Mouse (Mus musculus) forebrain, embryonic 16.5 days (tissue): ENCODE results near the gene Nipa1. TPM values are rescaled to one million over a fixed set of nuclear protein-coding genes. Genes with fewer than 3 reads are reported as not detected.

Experiments used
- ATAC-seq: fragments of 200-750 bp; cut with Nextera tagmentation; 2 replicates; pipeline ENCODE4 v1.8.0; 2017; ENCODE audit warnings: mild to moderate bottlenecking, moderate library complexity
- H3K27ac ChIP-seq: fragments of 300-500 bp; sonication (generic); 2 replicates; pipeline ENCODE4 v1.5.1; 2014; ENCODE audit warnings: low read length, control low read depth
- H3K27me3 ChIP-seq: fragments of 300-500 bp; sonication (generic); replicated peaks from 2 replicates; pipeline ENCODE4 v1.6.1; 2014; ENCODE audit warnings: low read length; ENCODE audit not compliant: control insufficient read depth, insufficient read depth
- H3K36me3 ChIP-seq: fragments of 300-500 bp; sonication (generic); 2 replicates; pipeline ENCODE4 v1.6.1; 2014; ENCODE audit not compliant: control insufficient read depth, insufficient read depth
- H3K4me1 ChIP-seq: fragments of 300-500 bp; sonication (generic); replicated peaks from 2 replicates; pipeline ENCODE4 v1.6.1; 2014; ENCODE audit warnings: low read length; ENCODE audit not compliant: control insufficient read depth, insufficient read depth
- H3K4me2 ChIP-seq: fragments of 300-500 bp; sonication (generic); 2 replicates; pipeline ENCODE4 v1.6.1; 2014; ENCODE audit warnings: mild to moderate bottlenecking, low read length, control low read depth
- H3K4me3 ChIP-seq: fragments of 300-500 bp; sonication (generic); replicated peaks from 2 replicates; pipeline ENCODE4 v1.5.1; 2014; ENCODE audit warnings: mild to moderate bottlenecking, low read length, control low read depth
- H3K9ac ChIP-seq: fragments of 300-500 bp; sonication (generic); replicated peaks from 2 replicates; pipeline ENCODE4 v1.6.1; 2014; ENCODE audit warnings: low read depth, low read length, control low read depth
- H3K9me3 ChIP-seq: fragments of 300-500 bp; sonication (generic); 2 replicates; pipeline ENCODE4 v1.6.1; 2016; ENCODE audit warnings: low read length; ENCODE audit not compliant: control insufficient read depth
- WGBS: fragments of 180-500 bp; shearing (Covaris S2); extraction: QIAGEN DNeasy Blood & Tissue Kit; methylation state at CpG from one replicate; pipeline ENCODE4 v1.1.7; 2014; 5-methylcytosine and 5-hydroxymethylcytosine counted together
- polyA plus RNA-seq: library from polyadenylated mRNA; unstranded; fragments of >200 nt; fragmentation: Nextera tagmentation; extraction: Ambion mirVana; gene quantifications from 2 replicates; pipeline ENCODE4 v1.2.1, GENCODE M21; 2015

The Nipa1 gene
- polyA plus RNA-seq, 1 experiment from 2014 or later, result 25.3 TPM

DNA sequence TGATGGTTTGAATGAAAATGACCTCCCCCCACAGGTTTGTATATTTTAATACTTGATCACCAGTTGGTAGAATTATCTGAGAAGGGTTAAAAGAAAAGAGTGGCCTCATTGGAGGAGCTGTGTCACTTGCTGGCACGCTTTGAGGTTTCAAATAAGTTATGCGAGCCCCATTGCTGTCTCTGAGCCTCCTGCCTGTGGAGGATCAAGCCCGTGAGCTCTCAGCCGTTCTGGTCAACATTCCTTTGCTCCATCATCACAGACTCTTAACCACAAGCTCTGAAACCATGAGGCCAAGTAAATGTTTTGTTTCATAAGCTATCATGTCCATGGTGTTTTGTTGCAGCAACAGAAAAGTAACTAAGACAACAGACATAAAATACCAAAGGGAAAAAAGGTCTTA lies 35.0 kb downstream of the Nipa1 start:
- H3K9me3 ChIP-seq, result no peaks in the 10 kb centered on the region
- WGBS, result 80% methylated on average over 4 of the region's 4 CpGs
- H3K9ac ChIP-seq, result no peak overlapping the region
- H3K27ac ChIP-seq, result no peak overlapping the region
- no peak overlapping the region for H3K4me2 ChIP-seq
- H3K27me3 ChIP-seq, result no peaks in the 10 kb centered on the region
- ATAC-seq, result no peak
- 0 out of 2 replicates have a peak, but pooled peaks cover 3% of the 10 kb centered on the region for H3K36me3 ChIP-seq
- H3K4me1 ChIP-seq, result no peaks in the 10 kb centered on the region
- H3K4me3 ChIP-seq, result no peak overlapping the region

DNA sequence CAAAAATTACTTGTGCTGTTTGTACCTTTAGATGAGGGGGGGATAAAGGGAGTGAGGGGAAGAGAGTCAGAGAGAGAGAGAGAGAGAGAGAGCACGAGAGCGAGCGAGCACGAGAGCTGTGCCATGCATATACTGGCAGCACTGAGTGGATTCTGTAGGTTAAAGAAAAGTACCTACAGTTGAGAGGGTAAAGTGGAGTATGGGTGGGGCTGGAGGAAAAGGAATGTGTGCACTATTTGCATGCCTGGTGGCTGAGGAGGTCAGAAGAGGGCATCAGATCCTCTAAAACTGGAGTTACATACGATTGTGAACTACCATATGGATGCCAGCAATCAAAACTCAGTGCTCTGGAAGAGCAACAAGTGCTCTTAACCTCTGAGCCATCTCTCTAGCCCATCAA lies 36.6 kb downstream of the Nipa1 start:
- no peaks in the 10 kb centered on the region for H3K27me3 ChIP-seq
- H3K9ac ChIP-seq, result no peak overlapping the region
- H3K4me3 ChIP-seq, result no peak overlapping the region
- no peak overlapping the region for H3K27ac ChIP-seq
- no peaks in the 10 kb centered on the region for H3K9me3 ChIP-seq
- no peak for ATAC-seq
- 89% methylated on average over 5 of the region's 5 CpGs for whole genome bisulfite sequencing
- no peaks in the 10 kb centered on the region for H3K4me1 ChIP-seq
- peaks cover 6% of the 10 kb centered on the region; the same call in 1 of the 2 replicates for H3K36me3 ChIP-seq
- no peak overlapping the region for H3K4me2 ChIP-seq

GRCm38 (mm10) chr7:55982010-55982700 lies 37.6 kb downstream of the Nipa1 start:
- WGBS, result 92% methylated on average over 10 of the region's 10 CpGs
- no peak for ATAC-seq
- H3K27me3 ChIP-seq, result no peaks in the 10 kb centered on the region
- H3K4me3 ChIP-seq, result no peak overlapping the region
- H3K9ac ChIP-seq, result no peak overlapping the region
- no peak overlapping the region for H3K4me2 ChIP-seq
- no peaks in the 10 kb centered on the region for H3K9me3 ChIP-seq
- H3K36me3 ChIP-seq, result peaks cover 6% of the 10 kb centered on the region; the same call in 1 of the 2 replicates
- H3K27ac ChIP-seq, result no peak overlapping the region
- H3K4me1 ChIP-seq, result no peaks in the 10 kb centered on the region

GRCm38 (mm10) chr7:55981511-55981910 lies 38.2 kb downstream of the Nipa1 start:
- no peak for ATAC-seq
- no peak overlapping the region for H3K4me2 ChIP-seq
- H3K9ac ChIP-seq, result no peak overlapping the region
- no peaks in the 10 kb centered on the region for H3K4me1 ChIP-seq
- peaks cover 6% of the 10 kb centered on the region; the same call in 1 of the 2 replicates for H3K36me3 ChIP-seq
- H3K4me3 ChIP-seq, result no peak overlapping the region
- H3K9me3 ChIP-seq, result no peaks in the 10 kb centered on the region
- H3K27ac ChIP-seq, result no peak overlapping the region
- H3K27me3 ChIP-seq, result no peaks in the 10 kb centered on the region
- 91% methylated on average over 2 of the region's 2 CpGs for WGBS

- no peak overlapping the region for H3K4me3 ChIP-seq
- H3K36me3 ChIP-seq, result peaks cover 7% of the 10 kb centered on the region; the same call in 1 of the 2 replicates
- H3K27ac ChIP-seq, result no peak overlapping the region
- H3K4me1 ChIP-seq, result no peaks in the 10 kb centered on the region
- 92% methylated on average over 2 of the region's 2 CpGs for WGBS
- no peak overlapping the region for H3K9ac ChIP-seq
- H3K9me3 ChIP-seq, result no peaks in the 10 kb centered on the region
- H3K27me3 ChIP-seq, result no peaks in the 10 kb centered on the region
- no peak overlapping the region for H3K4me2 ChIP-seq
- ATAC-seq, result no peak
These were observed 45.3 kb downstream of the Nipa1 start for GRCm38 (mm10) chr7:55974429-55974828.

DNA sequence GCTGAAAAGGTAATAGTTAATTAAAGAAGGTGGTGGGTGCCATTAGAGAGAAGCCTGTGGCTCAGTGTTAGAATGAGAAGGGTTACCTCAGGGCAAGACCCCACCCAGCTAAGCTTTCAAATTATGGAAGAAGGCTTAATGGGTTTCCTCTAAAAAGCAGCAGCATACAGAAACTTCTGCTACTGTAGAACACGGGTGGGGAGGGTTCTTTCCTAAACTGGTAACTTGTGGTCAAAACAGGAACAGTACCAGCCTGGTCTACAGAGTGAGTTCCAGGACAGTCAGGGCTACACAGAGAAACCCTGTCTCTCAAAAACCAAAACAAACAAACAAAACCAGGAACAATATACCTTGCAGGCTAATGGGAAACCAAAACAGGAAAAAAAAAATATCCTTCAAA lies 50.3 kb downstream of the Nipa1 start:
- Histone ChIP-seq H3K9ac (no peak overlapping the region), H3K36me3 (peaks cover 4% of the 10 kb centered on the region; the same call in 1 of the 2 replicates), H3K4me1 (no peaks in the 10 kb centered on the region), H3K9me3 (no peaks in the 10 kb centered on the region), H3K27me3 (no peaks in the 10 kb centered on the region), H3K4me2 (no peak overlapping the region), H3K4me3 (no peak overlapping the region), H3K27ac (no peak overlapping the region)
- no peak for ATAC-seq
- 68% methylated on average over 1 of the region's 1 CpGs for WGBS

- Histone ChIP-seq H3K9ac (no peak overlapping the region), H3K27me3 (no peaks in the 10 kb centered on the region), H3K4me1 (peaks cover 3% of the 10 kb centered on the region; the same call in 1 of the 2 replicates), H3K36me3 (no peaks in the 10 kb centered on the region), H3K4me3 (no peak overlapping the region), H3K4me2 (no peak overlapping the region), H3K9me3 (no peaks in the 10 kb centered on the region), H3K27ac (no peak overlapping the region)
- 59% methylated on average over 16 of the region's 16 CpGs for WGBS
- ATAC-seq, result no peak
These were observed 51.4 kb downstream of the Nipa1 start for GRCm38 (mm10) chr7:55968258-55968901.

DNA sequence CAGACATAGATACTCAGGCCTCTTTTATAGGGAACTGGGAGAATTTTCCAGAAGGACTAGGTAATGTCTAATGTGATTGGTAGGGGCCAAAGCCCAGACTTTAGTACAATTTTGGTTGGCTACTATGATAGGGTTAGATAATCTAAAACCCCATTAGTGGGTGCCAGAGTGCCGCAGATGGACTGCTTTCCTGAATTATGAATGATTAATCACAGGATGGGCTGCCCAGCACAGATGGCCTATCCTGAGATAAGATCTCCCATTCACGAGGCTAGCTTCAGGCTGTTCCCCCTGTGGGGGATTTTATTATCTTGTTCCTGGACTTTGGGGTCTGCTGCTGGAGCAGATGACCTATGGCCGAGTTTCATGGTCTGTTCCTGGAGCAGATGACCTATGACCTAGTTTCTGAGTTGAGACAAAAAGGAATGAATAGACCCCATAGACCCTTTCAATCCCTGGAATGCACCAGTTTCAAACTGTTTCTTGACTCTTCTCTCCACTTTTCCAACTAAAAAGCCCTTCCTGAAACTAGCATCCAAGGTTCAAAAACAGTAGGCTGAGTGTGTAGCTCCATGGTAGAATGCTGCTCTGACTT lies 52.8 kb downstream of the Nipa1 start:
- H3K4me3 ChIP-seq, result no peak overlapping the region
- peaks cover 9% of the 10 kb centered on the region for H3K4me1 ChIP-seq
- H3K27me3 ChIP-seq, result no peaks in the 10 kb centered on the region
- WGBS, result 46% methylated on average over 3 of the region's 3 CpGs
- H3K9ac ChIP-seq, result no peak overlapping the region
- H3K9me3 ChIP-seq, result no peaks in the 10 kb centered on the region
- H3K27ac ChIP-seq, result no peak overlapping the region
- H3K36me3 ChIP-seq, result no peaks in the 10 kb centered on the region
- no peak overlapping the region for H3K4me2 ChIP-seq
- ATAC-seq, result no peak

DNA sequence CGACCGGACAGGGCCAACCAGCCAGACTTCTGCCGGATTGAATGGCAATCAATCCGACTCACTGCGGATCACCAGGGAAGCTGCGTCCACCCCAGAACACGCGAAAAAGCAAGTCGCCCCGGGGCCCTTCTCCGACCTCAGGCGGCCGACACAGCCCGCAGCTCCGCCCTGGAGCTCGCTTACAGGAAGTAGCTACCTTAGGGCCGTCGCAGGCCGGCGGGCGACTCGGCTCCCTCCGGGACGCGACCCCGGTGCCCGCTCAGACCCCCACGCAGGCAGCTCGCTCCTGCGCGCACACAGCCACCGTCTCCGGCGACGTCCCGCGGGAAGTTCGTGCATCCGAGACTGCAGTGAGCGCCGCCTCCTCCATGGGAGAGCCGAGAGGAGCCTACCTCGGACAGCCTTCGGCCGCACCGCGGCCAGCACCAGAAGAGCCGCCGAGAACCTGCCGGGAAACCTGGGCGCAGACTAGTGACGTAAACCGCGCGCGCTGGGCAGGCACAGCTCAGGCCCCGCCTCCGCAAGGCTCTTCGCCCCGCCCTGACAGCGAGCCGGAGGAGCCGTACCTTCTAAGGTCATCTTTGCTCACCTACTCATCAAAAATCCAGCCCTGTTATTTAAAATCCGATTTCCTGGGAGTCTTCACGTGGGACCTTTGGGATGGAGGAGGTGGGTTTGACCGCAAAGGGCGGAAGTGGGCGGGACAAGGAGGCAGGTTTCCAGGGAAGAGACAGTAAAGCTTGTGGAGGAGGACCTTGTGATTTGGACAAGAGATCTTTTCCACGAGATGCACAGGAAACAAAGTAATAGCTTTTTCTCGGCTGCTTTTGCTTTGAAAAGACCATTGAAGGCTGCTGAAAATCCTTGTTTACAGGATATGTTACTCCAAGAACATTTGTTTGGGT lies 57.5 kb downstream of the Nipa1 start, which contains the start of gene Nipa2:
Gene Nipa2 (minus strand): TSS at position 473 of the 905 bp plus-strand sequence.
- Histone ChIP-seq H3K4me3 (peak within 1 kb of the TSS; percentile 88), H3K4me1 (peaks cover 15% of the 10 kb centered on the region), H3K9me3 (no peaks in the 10 kb centered on the region), H3K27ac (peak within 1 kb of the TSS; percentile 81), H3K9ac (peak within 1 kb of the TSS; percentile 92), H3K36me3 (no peaks in the 10 kb centered on the region), H3K4me2 (peak within 1 kb of the TSS; percentile 86), H3K27me3 (no peaks in the 10 kb centered on the region)
- under 1% methylated on average over 70 of the region's 70 CpGs for WGBS
- peak; percentile 98 for ATAC-seq
